Mouse (Mus musculus): ENCODE measurements around the gene Tmem136.

- TF ChIP-seq POLR2A (IDR thresholded peaks at IDR 0.05; ENCODE audit: extremely low read depth, insufficient read depth, low read length) (no peak), CTCF (IDR thresholded peaks at IDR 0.05; ENCODE audit: low read depth, low read length) (peak; percentile 60)
Observed at GRCm38 (mm10) chr9:43107187-43107517, 9.2 kb downstream of the Tmem136 start, which contains the start of gene Arhgef12.

Data from liver, adult 2 months (tissue).